ENCODE assay signal across 8 mouse cellular contexts in genomic region chr11:95778831-95779251, GRCm38 (mm10). TPM values are rescaled to one million over a fixed set of nuclear protein-coding genes. Genes with fewer than 3 reads are reported as not detected.
DNase-seq lines count a peak whose midpoint lies in the region; ATAC-seq and TF ChIP-seq lines count a peak whose summit lies in the region.

No protein-coding gene starts in this region.

- H3K4me3 ChIP-seq in lung, embryonic 14.5 days (ENCODE audit: low read depth, low read length): no peak overlapping the region

- H3K9ac ChIP-seq in lung, embryonic 14.5 days: no peak overlapping the region

- intact Hi-C loops in gastrocnemius, postnatal 14 days (cut with DNase I; ENCODE audit: low total_unique reads): no loop called here

- ATAC-seq in lung, embryonic 14.5 days (ENCODE audit: insufficient read depth): no peak

- H3K27ac ChIP-seq in lung, embryonic 14.5 days (ENCODE audit: low read depth): no peak overlapping the region

- DNase-seq in gastrocnemius, postnatal 14 days: peak; percentile 14
- no peak for DNase-seq in gastrocnemius, postnatal 4 days (ENCODE audit: low spot score in 2 of 2)
- DNase-seq in thymus, postnatal 4 days: peak; percentile 25
- DNase-seq in thymus, postnatal 10 days (ENCODE audit: low spot score in 2 of 2): no peak
- peak; percentile 14 for DNase-seq in lung, embryonic 14.5 days
- no peak for DNase-seq in cerebellum, adult 9-11 months
- no peak for DNase-seq in left cerebral cortex, adult 11 months (ENCODE audit: low spot score)
- DNase-seq in right cerebral cortex, postnatal 25 days: no peak

- H3K4me2 ChIP-seq in lung, embryonic 14.5 days: no peak overlapping the region; the same call in 1 of the 2 replicates

- H3K4me1 ChIP-seq in lung, embryonic 14.5 days (ENCODE audit: insufficient read depth): no peaks in the 10 kb centered on the region

- peak; percentile 38; the same call in 1 of the 2 replicates for TF ChIP-seq CTCF in lung, embryonic 14.5 days (IDR thresholded peaks at IDR 0.05; ENCODE audit: low read depth)

- 0 out of 2 replicates have a peak, but pooled peaks cover 3% of the 10 kb centered on the region for H3K36me3 ChIP-seq in lung, embryonic 14.5 days (ENCODE audit: insufficient read depth)

- no peaks in the 10 kb centered on the region for H3K9me3 ChIP-seq in lung, embryonic 14.5 days (ENCODE audit: low read depth, low read length)

- 83% methylated on average over 4 of the region's 4 CpGs for WGBS in lung, embryonic 14.5 days

- H3K27me3 ChIP-seq in lung, embryonic 14.5 days (ENCODE audit: insufficient read depth, low read length): no peaks in the 10 kb centered on the region

RNA-seq across cellular contexts. Expression of gene Phospho1, which starts 45.5 kb away (rescaled TPM):
- 100 to 1,000 TPM; 148 to 155 TPM for total RNA-seq in gastrocnemius, postnatal 14 days (2021)
- total RNA-seq in gastrocnemius, postnatal 4 days (2021): 10 to 100 TPM; 82.5 to 91.1 TPM
- polyA plus RNA-seq in lung, embryonic 14.5 days (2014; fragmentation: Nextera tagmentation; extraction: Ambion mirVana): 0.37 TPM in 1 of 2 replicates, not detected in the other

RNA-seq across cellular contexts. Expression of gene B130006D01Rik, which starts 55.5 kb away (rescaled TPM):
- under 1 TPM; 0.24 to 0.25 TPM for total RNA-seq in gastrocnemius, postnatal 14 days (2021)
- total RNA-seq in gastrocnemius, postnatal 4 days (2021): 1 to 10 TPM in 1 of 2 experiments, under 1 TPM in 1; 0.83 to 1.1 TPM
- polyA plus RNA-seq in lung, embryonic 14.5 days (2014; fragmentation: Nextera tagmentation; extraction: Ambion mirVana): 2.1 and 2.3 TPM in 2 replicates

RNA-seq across cellular contexts. Expression of gene Gngt2, which starts 58.2 kb away (rescaled TPM):
- total RNA-seq in gastrocnemius, postnatal 14 days (2021): 1 to 10 TPM; 7.1 to 8.1 TPM
- total RNA-seq in gastrocnemius, postnatal 4 days (2021): 10 to 100 TPM; 12.0 to 12.9 TPM
- 13.4 and 14.8 TPM in 2 replicates for polyA plus RNA-seq in lung, embryonic 14.5 days (2014; fragmentation: Nextera tagmentation; extraction: Ambion mirVana)

Comparison
In these comparisons a context has a peak if more than half of its experiments do, and no peak if none do; other contexts are left out.
1. DNase-seq: peak in gastrocnemius, postnatal 14 days (single experiment), thymus, postnatal 4 days (single experiment) and lung, embryonic 14.5 days (single experiment); none in gastrocnemius, postnatal 4 days (0 of 2), thymus, postnatal 10 days (0 of 2), cerebellum, adult 9-11 months (single experiment), left cerebral cortex, adult 11 months (single experiment) and right cerebral cortex, postnatal 25 days (single experiment).